Mouse (Mus musculus) embryonic stem cell, embryonic (primary cell): ENCODE measurements around the gene Smim11.

ENCODE experiments used
- CTCF ChIA-PET, 4 experiments: fragments of 300-600 bp in 2 of 4; fragments of 350-600 bp in 2 of 4; sonication (Branson Sonifier 250); formaldehyde crosslinking; loops; one replicate each; lab custom pipeline; 2022; ENCODE audit warnings: inconsistent platforms in 2 of 4; lab: Charles Lee
- POLR2A ChIA-PET, 4 experiments: fragments of 300-600 bp in 2 of 4; fragments of 350-600 bp in 2 of 4; sonication (Branson Sonifier 250); formaldehyde crosslinking; loops; one replicate each; lab custom pipeline; 2022; ENCODE audit warnings: antibody characterized with exemption in 4 of 4, inconsistent platforms in 1 of 4; lab: Charles Lee

The Smim11 gene

GRCm38 (mm10) chr16:92300649-92301411 is at the start of gene Smim11:
Smim11 (plus strand) TSS chr16:92301286.
- CTCF ChIA-PET: interaction anchor here in 1 of 4 experiments (1.3 to 1.4 kb wide), 2 partner anchors 35 to 364 kb away, joined by 3 to 4 read pairs; no protein-coding TSS in a partner anchor
- POLR2A ChIA-PET: interaction anchor here in 2 of 4 experiments (0.5 to 1.3 kb wide), 2 partner anchors 14 to 774 kb away, joined by 4 to 7 read pairs; no protein-coding TSS in a partner anchor

- POLR2A ChIA-PET: no interaction called here
- CTCF ChIA-PET: no interaction called here
Observed at GRCm38 (mm10) chr16:92254316-92254715, 46.8 kb upstream of the Smim11 start.

- CTCF ChIA-PET: no interaction called here
- POLR2A ChIA-PET: interaction anchor here in 2 of 4 experiments (0.6 to 0.7 kb wide), 2 partner anchors 142 to 1417 kb away, joined by 3 read pairs; no protein-coding TSS in a partner anchor
Observed at GRCm38 (mm10) chr16:92267861-92268260, 33.2 kb upstream of the Smim11 start.

- CTCF ChIA-PET: interaction anchor here in 2 of 4 experiments (0.7 kb wide), 2 partner anchors 12 kb away, joined by 3 read pairs; no protein-coding TSS in a partner anchor
- POLR2A ChIA-PET: no interaction called here
Observed at GRCm38 (mm10) chr16:92274516-92274915, 26.6 kb upstream of the Smim11 start.

- POLR2A ChIA-PET: no interaction called here
- CTCF ChIA-PET: interaction anchor here in 1 of 4 experiments (1.3 kb wide), 1 partner anchor 39 kb away, joined by 4 read pairs; no protein-coding TSS in a partner anchor
Observed at GRCm38 (mm10) chr16:92275526-92275925, 25.6 kb upstream of the Smim11 start.

- POLR2A ChIA-PET: no interaction called here
- CTCF ChIA-PET: no interaction called here
Observed at GRCm38 (mm10) chr16:92282671-92283070, 18.4 kb upstream of the Smim11 start.

- ChIA-PET POLR2A (no interaction called here), CTCF (no interaction called here)
Observed at GRCm38 (mm10) chr16:92285068-92285467, 16.0 kb upstream of the Smim11 start.

GRCm38 (mm10) chr16:92286609-92287008 is 14.5 kb upstream of the Smim11 start:
- ChIA-PET POLR2A (interaction anchor here in 3 of 4 experiments (0.5 to 2.1 kb wide), 11 partner anchors 14 to 356 kb away, joined by 3 to 8 read pairs (median 4); partner anchors contain the start of genes Gm49711 (in 1 of the 3), Mrps6 (in 1 of the 3) and Slc5a3 (in 1 of the 3)), CTCF (interaction anchor here (0.6 to 4.2 kb wide), 75 partner anchors 9 to 1366 kb away, joined by 3 to 41 read pairs (median 4); partner anchors contain the start of genes Donson (in 1 of the 4), Gm49711 (in 1 of the 4), Mrps6 (in 1 of the 4) and Slc5a3 (in 1 of the 4))

- POLR2A ChIA-PET: no interaction called here
- CTCF ChIA-PET: interaction anchor here (0.6 to 4.2 kb wide), 8 partner anchors 10 to 363 kb away, joined by 3 to 41 read pairs (median 4); no protein-coding TSS in a partner anchor
Observed at GRCm38 (mm10) chr16:92288778-92289177, 12.3 kb upstream of the Smim11 start.

- POLR2A ChIA-PET: no interaction called here
- CTCF ChIA-PET: no interaction called here
Observed at GRCm38 (mm10) chr16:92290045-92290444, 11.0 kb upstream of the Smim11 start.

GRCm38 (mm10) chr16:92292101-92292500 is 9.0 kb upstream of the Smim11 start, which contains the start of gene Kcne2:
Kcne2 (plus strand) TSS chr16:92292389.
- ChIA-PET POLR2A (interaction anchor here in 2 of 4 experiments (0.5 to 1.0 kb wide), 3 partner anchors 91 to 414 kb away, joined by 3 read pairs; no protein-coding TSS in a partner anchor), CTCF (interaction anchor here in 1 of 4 experiments (0.7 to 1.2 kb wide), 3 partner anchors 27 to 196 kb away, joined by 3 read pairs; no protein-coding TSS in a partner anchor)

- ChIA-PET POLR2A (interaction anchor here in 1 of 4 experiments (0.6 kb wide), 1 partner anchor 188 kb away, joined by 3 read pairs; no protein-coding TSS in a partner anchor), CTCF (interaction anchor here in 2 of 4 experiments (0.6 to 0.9 kb wide), 2 partner anchors 153 to 193 kb away, joined by 3 read pairs; no protein-coding TSS in a partner anchor)
Observed at GRCm38 (mm10) chr16:92294267-92294970, 6.7 kb upstream of the Smim11 start.

GRCm38 (mm10) chr16:92295328-92295727 is 5.8 kb upstream of the Smim11 start:
- CTCF ChIA-PET: interaction anchor here in 3 of 4 experiments (0.6 to 0.9 kb wide), 3 partner anchors 8 to 192 kb away, joined by 3 to 4 read pairs (median 3); no protein-coding TSS in a partner anchor
- POLR2A ChIA-PET: interaction anchor here in 1 of 4 experiments (0.6 kb wide), 1 partner anchor 132 kb away, joined by 4 read pairs; no protein-coding TSS in a partner anchor

GRCm38 (mm10) chr16:92301412-92301806 is 323 bp downstream of the Smim11 start:
- CTCF ChIA-PET: interaction anchor here in 3 of 4 experiments (0.8 to 1.4 kb wide), 5 partner anchors 15 to 143 kb away, joined by 3 to 6 read pairs (median 3); no protein-coding TSS in a partner anchor
- POLR2A ChIA-PET: interaction anchor here in 1 of 4 experiments (1.4 kb wide), 1 partner anchor 98 kb away, joined by 3 read pairs; no protein-coding TSS in a partner anchor

GRCm38 (mm10) chr16:92301989-92302388 is 903 bp downstream of the Smim11 start:
- CTCF ChIA-PET: interaction anchor here in 3 of 4 experiments (0.7 to 1.4 kb wide), 8 partner anchors 13 to 157 kb away, joined by 3 to 6 read pairs (median 4); no protein-coding TSS in a partner anchor
- POLR2A ChIA-PET: interaction anchor here in 2 of 4 experiments (0.6 to 1.4 kb wide), 3 partner anchors 9 to 149 kb away, joined by 3 to 4 read pairs (median 4); no protein-coding TSS in a partner anchor

GRCm38 (mm10) chr16:92302506-92302905 is 1.4 kb downstream of the Smim11 start:
- POLR2A ChIA-PET: interaction anchor here in 2 of 4 experiments (1.1 to 1.4 kb wide), 2 partner anchors 10 to 97 kb away, joined by 3 to 4 read pairs; no protein-coding TSS in a partner anchor
- CTCF ChIA-PET: interaction anchor here (0.6 to 1.4 kb wide), 7 partner anchors 12 to 185 kb away, joined by 3 to 6 read pairs (median 4); no protein-coding TSS in a partner anchor

GRCm38 (mm10) chr16:92305519-92305918 is 4.4 kb downstream of the Smim11 start:
- CTCF ChIA-PET: interaction anchor here (0.5 to 1.3 kb wide), 6 partner anchors 28 to 327 kb away, joined by 3 to 15 read pairs (median 4); no protein-coding TSS in a partner anchor
- POLR2A ChIA-PET: interaction anchor here in 1 of 4 experiments (0.6 kb wide), 1 partner anchor 478 kb away, joined by 3 read pairs; no protein-coding TSS in a partner anchor
